Mouse (Mus musculus): ENCODE measurements around the gene Tnfsf13.

Tnfsf13 gene

GRCm38 (mm10) chr11:69681314-69682208, 4.0 kb downstream of the Tnfsf13 start, which contains the start of gene Senp3:
Gene Senp3 (minus strand): TSS chr11:69682084.
- CTCF ChIA-PET = interaction anchor here (0.7 to 1.0 kb wide), 2 partner anchors 94 to 115 kb away, joined by 3 to 4 read pairs; no protein-coding TSS in a partner anchor

GRCm38 (mm10) chr11:69680136-69680855, 5.3 kb downstream of the Tnfsf13 start:
- CTCF ChIA-PET = interaction anchor here (0.5 to 0.7 kb wide), 4 partner anchors 14 to 161 kb away, joined by 3 to 20 read pairs (median 4); no protein-coding TSS in a partner anchor

GRCm38 (mm10) chr11:69679144-69679543, 6.4 kb downstream of the Tnfsf13 start:
- CTCF ChIA-PET = no interaction called here

GRCm38 (mm10) chr11:69672211-69672706, 13.3 kb downstream of the Tnfsf13 start, which contains the start of gene Eif4a1:
Gene Eif4a1 (minus strand): TSS chr11:69672423.
- CTCF ChIA-PET = interaction anchor here (0.7 kb wide), 1 partner anchor 79 kb away, joined by 3 read pairs; no protein-coding TSS in a partner anchor

- CTCF ChIA-PET = interaction anchor here (0.7 kb wide), 1 partner anchor 80 kb away, joined by 3 read pairs; no protein-coding TSS in a partner anchor
Observed at GRCm38 (mm10) chr11:69671726-69672124, 13.9 kb downstream of the Tnfsf13 start.

GRCm38 (mm10) chr11:69670786-69671725, 14.5 kb downstream of the Tnfsf13 start:
- CTCF ChIA-PET = no interaction called here

- CTCF ChIA-PET = interaction anchor here (0.6 kb wide), 1 partner anchor 13 kb away, joined by 3 read pairs; no protein-coding TSS in a partner anchor
Observed at GRCm38 (mm10) chr11:69666665-69667005, 18.9 kb downstream of the Tnfsf13 start.

GRCm38 (mm10) chr11:69665961-69666664, 19.5 kb downstream of the Tnfsf13 start, which contains the start of gene Cd68:
Gene Cd68 (minus strand): TSS chr11:69666153.
- CTCF ChIA-PET = interaction anchor here (0.6 kb wide), 1 partner anchor 14 kb away, joined by 3 read pairs; no protein-coding TSS in a partner anchor

GRCm38 (mm10) chr11:69665457-69665960, 20.1 kb downstream of the Tnfsf13 start:
- CTCF ChIA-PET = interaction anchor here (0.5 kb wide), 1 partner anchor 18 kb away, joined by 3 read pairs; no protein-coding TSS in a partner anchor

GRCm38 (mm10) chr11:69664841-69665240, 20.7 kb downstream of the Tnfsf13 start:
- CTCF ChIA-PET = interaction anchor here (0.5 kb wide), 1 partner anchor 17 kb away, joined by 3 read pairs; no protein-coding TSS in a partner anchor

GRCm38 (mm10) chr11:69663795-69664194, 21.8 kb downstream of the Tnfsf13 start:
- CTCF ChIA-PET = no interaction called here

- CTCF ChIA-PET = no interaction called here
Observed at GRCm38 (mm10) chr11:69662967-69663671, 22.5 kb downstream of the Tnfsf13 start.

GRCm38 (mm10) chr11:69662213-69662966, 23.2 kb downstream of the Tnfsf13 start, which contains the start of gene Mpdu1:
Gene Mpdu1 (minus strand): TSS chr11:69662642.
- CTCF ChIA-PET = interaction anchor here (1.1 kb wide), 1 partner anchor 11 kb away, joined by 3 read pairs; no protein-coding TSS in a partner anchor

- CTCF ChIA-PET = interaction anchor here (1.1 kb wide), 1 partner anchor 10 kb away, joined by 3 read pairs; no protein-coding TSS in a partner anchor
Observed at GRCm38 (mm10) chr11:69661221-69661881, 24.2 kb downstream of the Tnfsf13 start.

- CTCF ChIA-PET = interaction anchor here (0.7 kb wide), 1 partner anchor 169 kb away, joined by 3 read pairs; no protein-coding TSS in a partner anchor
Observed at GRCm38 (mm10) chr11:69657462-69657881, 28.1 kb downstream of the Tnfsf13 start.

- CTCF ChIA-PET = interaction anchor here (0.6 to 0.7 kb wide), 2 partner anchors 26 to 170 kb away, joined by 3 to 5 read pairs; no protein-coding TSS in a partner anchor
Observed at GRCm38 (mm10) chr11:69656617-69657461, 28.7 kb downstream of the Tnfsf13 start.

Measured in spleen, embryonic (tissue).